Mouse (Mus musculus): ENCODE measurements around the gene Bmp10.

DNA sequence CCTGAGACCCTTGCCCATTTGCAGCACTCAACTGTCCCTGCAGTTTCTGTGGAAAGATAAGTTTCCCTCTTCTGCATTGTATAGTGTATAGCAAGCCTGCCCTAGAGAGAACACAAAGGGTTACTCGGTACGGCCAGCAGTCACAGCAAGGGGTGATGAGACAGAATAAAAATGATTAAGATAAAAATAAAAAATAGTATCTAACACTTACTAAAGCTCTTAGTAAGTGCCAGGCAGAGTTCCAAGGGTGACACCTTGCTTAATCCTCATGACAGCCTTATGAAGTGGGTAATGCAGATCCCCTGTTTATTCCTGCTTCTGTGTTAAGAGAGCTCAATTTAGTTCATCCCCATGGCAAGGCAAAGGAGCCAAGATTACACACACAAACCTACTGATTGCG is 20.7 kb downstream of the Bmp10 start:
- TF ChIP-seq CTCF (IDR thresholded peaks at IDR 0.05; ENCODE audit: low read depth): no peak
- no peak for TF ChIP-seq EP300 (IDR thresholded peaks at IDR 0.05; ENCODE audit: low read depth)

Measured in liver, postnatal 0 days (tissue).